Mouse (Mus musculus) right cerebral cortex, postnatal 10 days (tissue): ENCODE measurements around the gene Pclo.
"Not testable (repeated sequence)": the region's sequence is repeated elsewhere in the genome, so short reads cannot be mapped to it uniquely, and the experiment has no call there.

Experiments used
- DNase-seq, 2 experiments: peaks; one replicate each; pipeline ENCODE4 v3.0.0; 2021; ENCODE audit warnings: low spot score in 2 of 2

Pclo gene

DNA sequence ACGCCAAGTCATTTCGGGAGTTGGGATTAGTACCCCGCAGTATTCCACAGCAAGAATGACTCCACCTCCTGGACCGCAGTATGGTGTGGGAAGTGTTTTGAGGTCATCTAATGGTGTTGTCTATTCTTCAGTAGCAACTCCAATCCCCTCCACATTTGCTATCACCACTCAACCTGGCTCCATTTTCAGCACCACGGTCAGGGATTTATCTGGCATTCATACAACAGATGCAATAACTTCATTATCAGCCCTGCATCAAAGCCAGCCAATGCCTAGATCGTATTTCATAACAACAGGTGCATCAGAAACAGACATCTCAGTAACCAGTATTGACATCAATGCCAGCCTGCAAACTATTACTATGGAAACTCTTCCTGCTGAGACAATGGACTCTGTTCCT is 165.7 kb downstream of the Pclo start:
- DNase-seq: no peak

DNA sequence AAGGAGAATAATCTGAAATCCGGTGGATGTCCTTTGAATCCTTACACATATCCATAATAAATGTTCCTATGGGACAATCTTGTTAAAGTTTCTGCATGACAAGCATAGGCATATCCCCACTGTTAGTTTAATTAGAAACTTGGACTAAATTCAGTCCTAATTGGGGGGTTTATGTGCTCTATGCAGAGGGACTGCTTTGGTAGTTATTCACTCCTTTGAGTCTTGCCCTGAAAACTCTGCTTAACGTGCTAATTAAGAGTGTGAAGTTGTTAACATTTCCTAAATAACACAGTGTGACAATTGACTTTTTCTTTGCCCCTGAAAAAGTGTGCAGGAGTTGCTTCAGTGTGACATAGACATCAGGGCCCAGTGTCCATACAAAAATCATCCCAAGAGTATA is 177.3 kb downstream of the Pclo start:
- no peak for DNase-seq

DNA sequence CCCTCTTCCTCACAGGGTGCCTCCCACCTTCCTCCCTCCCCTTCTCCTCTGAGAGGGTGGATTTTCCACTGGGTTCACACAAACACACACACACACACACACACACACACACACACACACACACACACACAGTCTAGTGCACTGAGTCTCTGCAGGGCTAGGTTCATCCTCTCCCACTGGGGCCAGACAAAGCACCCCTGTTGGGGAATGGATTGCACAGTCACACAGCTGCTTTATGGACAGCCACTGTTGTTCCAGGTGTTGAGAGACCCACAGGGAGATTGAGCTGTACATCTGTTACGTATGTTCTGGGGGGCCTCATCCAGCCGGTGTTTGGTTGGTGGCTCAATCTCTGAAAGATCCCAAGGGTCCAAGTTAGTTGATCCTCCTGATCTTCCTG is 182.0 kb downstream of the Pclo start:
- no peak for DNase-seq

DNA sequence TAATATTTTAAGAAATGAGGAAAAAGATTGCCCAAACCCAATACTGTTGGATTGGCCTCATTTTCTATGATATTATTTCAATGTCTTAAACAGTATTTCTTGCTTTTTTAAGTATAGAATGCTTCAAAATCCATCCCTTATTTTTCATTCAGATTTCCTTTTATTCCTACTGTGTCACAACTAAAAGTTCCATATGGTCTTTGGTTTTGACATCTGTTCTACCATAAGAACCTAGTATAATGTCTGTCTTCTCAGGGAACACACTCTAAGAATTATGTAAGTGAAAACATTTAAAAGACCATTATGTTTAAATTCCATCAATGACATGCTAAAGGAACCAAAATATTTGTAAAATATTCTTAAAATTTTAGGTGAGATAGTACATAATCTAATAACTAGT is 186.2 kb downstream of the Pclo start:
- DNase-seq: no peak

DNA sequence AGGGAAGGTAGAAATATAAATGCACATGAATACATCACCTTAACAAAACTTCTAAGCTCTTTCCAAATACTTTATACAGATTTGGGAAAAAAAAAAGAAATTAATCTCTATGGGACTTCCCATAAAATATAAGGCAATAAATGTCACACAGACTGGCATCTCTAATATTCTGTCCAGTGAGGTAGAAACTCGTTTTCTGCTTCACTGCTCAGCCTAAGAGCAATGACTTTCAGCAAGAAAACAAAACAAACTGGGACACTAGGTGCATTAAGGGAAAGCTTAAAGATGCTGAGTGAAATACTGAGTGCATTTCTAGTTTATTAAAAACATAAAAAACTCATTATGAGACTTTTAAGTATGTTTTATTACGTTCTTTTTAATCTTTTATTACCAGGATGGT is 190.7 kb downstream of the Pclo start:
- DNase-seq: no peak

DNA sequence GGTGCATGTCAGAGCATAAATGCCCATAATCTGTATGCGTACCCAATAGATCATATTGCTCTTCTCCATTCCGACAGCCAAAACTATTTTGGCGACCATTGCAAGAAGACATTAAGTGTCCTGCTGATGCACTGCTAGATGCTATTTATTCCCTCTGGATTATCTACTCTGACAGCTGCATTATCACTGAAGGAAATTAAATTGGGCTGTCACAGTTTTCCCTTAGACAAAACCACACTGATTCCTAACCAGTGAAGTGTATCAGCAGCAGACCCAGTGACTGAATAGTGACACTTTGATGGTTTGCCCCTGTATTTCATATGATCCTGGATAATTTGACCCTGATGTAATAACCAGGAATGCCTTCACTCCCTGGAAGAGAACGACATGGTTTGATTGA is 192.6 kb downstream of the Pclo start:
- no peak for DNase-seq

DNA sequence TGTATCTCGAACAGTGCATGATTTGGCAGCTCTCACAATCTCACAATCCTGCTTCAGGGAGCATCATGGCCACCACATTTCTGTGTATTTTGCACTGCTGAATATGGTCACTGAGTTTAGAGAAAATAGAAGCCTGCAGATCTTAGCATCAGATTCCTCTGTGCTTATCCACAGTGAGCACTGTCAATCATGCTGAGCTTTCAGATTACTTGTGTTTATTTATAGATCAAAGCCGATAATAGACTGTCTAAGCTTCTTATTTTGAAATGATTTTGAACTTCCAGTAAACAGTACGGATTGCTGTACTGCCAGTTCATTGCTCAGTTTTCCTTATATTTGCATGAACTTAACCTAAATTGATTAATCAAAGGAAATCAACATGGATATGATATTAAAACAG is 208.9 kb downstream of the Pclo start:
- no peak for DNase-seq

DNA sequence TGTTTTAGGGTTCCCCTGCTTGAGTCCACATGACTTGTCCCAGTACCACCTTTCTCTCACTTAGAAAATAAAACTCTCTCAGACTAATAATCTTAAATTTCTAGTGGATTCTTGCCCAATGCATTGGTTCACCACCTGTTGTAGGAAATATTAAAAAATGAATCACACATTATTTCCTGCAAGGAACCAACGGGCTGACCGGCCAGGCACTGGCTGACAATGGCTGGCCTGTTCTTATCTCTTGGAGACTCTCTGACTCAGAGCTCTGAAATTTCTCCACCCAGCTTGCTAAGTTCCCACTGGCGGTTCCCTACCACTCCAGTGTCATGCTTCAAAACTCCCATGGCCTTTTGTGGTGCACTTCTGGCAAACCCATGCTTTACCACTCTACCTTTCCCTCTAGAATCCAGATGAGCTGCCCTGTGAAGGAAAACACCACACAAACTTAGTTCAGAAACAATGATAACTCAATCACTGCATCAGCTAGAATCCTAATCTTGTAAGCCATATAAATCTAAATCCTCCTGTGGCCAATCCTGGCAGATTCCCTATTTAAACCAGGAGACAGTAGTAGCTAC is 214.0 kb downstream of the Pclo start:
- DNase-seq: no peak

DNA sequence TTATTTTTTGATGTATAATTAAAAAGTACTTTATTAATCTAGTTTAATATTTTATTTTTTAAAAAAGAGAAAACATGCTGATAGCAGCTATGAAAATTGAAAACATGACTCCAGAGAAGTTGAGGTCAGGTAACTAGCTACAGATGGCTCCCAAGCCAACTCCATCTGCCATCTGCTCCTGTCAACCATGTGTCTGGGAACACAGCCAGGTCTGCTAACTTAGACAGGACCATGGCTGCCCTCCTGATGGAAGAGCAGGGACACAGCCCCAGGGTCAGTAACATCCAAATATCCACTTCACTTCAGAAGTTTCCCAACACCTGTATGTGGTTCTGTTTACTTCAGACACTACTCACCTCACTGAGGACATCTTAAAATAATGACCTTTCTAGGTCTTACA is 236.2 kb downstream of the Pclo start:
- DNase-seq: no peak

DNA sequence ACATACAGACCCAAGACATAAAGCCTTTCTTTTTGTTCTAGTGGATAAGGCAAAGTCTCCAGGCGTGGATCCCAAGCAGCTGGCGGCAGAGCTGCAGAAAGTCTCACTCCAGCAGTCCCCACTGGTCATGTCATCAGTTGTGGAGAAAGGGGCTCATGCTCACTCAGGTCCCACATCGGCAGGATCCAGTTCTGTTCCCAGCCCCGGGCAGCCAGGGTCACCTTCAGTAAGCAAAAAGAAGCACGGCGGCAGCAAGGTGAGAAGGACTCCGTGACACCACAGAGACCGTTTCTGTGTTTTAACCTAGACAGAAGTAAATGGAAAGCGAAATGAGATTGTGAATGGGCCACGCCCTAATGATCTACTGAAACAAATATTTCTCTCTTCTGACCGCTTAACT is 252.0 kb downstream of the Pclo start:
- no peak for DNase-seq

DNA sequence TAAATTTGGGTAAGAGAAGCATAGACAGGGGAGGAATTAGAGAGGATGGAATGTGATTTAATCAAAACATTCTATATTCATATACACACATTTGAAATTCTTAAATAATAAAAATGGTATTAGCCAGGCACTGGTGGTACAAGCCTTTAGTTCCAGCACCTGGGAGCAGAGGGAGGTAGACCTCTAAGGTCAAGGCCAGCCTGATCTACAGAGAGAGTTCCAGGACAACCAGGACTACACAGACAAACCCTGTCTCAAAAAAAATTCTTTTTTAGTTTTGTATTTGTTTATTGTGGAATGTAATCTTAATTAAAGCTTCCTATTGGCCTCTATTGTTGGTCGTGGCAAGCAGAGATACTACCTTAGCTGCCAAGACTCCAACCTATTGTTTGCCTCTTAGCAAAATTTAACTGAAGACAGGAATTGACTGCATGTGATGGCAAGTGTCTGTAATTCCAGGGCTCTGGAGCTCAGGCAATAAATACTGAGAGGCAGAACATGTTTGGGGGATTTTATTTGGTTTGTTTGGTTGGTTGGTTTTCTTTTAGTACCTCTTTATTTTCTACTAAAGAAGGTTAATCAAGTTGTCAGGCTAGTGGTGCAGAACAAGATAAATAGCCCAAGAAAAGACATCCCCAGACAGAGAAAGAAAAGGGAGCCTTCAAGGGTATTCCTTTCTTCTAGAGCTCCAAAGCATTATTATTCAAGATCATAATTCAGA is 267.8 kb downstream of the Pclo start:
- no peak for DNase-seq

DNA sequence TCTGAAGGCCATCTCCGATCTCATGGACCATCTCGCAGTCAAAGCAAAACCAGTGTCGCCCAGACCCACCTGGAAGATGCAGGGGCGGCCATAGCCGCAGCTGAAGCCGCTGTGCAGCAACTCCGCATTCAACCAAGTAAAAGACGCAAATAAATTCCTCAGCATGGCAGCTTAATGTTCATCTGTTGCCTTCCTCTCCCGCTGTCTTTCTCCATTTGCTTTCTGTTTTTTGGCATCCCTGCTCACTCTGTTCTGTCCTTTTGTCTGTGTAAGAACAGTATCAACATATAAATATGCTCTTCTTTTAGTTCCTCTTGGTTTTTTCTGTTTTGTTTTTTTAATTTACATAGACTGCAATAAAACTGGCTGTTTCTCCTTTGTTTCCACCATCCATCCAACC is 279.2 kb downstream of the Pclo start:
- DNase-seq: no peak

DNA sequence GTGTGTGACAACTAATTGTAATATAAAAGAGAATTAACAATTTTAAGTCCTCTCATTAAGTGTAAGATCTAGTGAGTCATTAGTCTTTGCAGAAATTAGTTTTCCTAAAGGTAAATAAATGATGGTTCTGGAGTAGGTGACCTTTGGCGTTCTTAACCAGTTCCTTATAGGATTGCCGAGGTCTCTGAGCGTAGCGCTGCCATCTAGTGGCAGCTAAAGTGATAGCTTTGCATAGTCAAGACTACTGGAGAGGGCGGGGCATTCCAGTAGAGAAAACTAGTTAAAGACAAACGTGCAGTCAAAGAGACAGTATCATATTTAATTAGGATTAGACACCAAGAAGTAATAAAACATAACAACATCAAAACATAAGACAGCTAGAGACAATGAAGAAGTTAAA is 292.4 kb downstream of the Pclo start:
- peak; percentile 44 to 67 for DNase-seq

DNA sequence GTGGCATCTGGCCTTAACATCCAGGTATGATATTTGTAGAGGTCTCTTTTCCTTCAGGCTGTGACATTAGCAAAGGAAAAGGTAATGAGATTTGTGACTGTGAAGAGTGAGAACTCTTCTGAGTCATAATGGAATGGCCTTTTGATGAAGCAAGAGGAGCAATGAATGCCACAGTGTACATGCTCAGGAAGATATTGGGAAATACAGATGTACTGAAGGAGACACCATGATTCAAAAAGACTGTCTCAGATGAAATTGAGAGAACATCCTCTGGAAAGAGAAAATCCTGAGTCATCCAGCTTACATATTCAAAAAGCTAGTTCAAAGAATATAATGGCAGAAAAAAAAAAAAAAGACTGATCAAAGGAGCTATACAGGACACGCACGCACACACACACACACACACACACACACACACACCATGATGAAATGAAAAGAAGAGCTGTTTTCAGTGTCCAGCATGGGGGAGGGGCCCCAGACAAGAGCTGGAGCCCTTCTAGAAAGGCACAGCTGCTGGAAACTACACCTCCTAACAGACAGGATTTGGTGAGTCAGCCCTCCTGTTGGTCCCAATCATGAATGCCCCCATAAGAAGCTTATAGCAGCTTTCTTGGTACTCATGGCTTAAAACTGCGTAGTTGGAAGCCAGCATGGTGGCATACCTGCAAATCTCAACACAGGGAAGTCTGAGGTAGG is 318.6 kb downstream of the Pclo start:
- peak; percentile 37 to 38 for DNase-seq

DNA sequence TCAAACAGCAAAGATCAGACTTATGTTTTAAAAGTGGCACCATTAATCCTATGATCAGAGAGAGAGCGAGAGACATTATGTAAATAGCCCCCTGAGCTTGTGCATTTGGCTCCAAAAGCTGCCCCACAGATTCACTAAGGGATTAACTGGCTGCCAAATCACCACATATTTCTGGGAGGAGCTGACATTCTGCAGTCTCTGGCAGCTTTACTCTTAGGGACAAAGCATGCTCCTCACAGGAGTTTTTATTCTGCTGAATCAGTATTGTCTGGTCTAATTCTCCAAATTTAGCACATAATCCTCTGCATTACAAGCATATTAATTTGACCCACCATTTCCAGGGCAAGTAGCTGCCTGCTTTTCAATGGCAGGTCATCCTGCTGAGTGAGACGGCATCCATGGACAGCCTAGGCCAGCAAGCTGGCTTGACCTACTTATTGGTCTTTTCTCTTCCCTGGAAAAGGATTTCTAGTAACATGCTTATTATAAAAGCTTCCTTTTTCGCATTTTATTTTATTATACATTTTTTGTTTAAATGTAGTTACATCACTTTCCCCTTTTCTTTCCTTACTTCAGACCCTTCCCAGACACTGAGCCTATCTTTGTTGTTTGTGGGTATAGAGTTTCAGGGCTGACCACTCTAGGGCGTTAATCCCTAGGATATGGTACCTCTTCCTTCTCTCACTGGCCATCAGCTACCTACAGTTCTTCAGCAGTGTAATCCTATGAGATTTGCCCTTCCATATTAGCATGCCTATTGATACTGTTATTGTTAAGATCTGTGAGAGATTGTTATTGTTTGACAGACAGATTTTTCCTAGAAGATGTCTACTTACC is 319.7 kb downstream of the Pclo start:
- DNase-seq: no peak

DNA sequence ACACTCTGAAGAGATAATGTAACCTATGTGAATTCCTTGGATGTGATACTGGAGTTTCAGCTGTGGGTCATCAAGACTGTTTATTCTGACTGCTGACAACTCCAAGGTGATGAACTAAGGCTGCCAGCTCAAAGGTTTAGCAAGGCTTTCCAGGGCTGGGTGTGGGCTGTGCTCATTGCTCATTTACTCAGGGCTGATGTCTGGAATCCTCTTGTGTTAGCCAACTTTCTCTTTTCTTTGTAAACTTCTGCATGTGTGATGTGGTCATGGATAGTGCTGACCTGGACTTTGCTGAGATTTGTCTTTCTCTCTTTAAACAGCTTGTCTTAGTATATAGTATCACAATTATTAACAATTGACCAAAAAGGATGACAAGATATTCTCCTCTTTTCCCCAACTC is 338.9 kb downstream of the Pclo start:
- DNase-seq: no peak

DNA sequence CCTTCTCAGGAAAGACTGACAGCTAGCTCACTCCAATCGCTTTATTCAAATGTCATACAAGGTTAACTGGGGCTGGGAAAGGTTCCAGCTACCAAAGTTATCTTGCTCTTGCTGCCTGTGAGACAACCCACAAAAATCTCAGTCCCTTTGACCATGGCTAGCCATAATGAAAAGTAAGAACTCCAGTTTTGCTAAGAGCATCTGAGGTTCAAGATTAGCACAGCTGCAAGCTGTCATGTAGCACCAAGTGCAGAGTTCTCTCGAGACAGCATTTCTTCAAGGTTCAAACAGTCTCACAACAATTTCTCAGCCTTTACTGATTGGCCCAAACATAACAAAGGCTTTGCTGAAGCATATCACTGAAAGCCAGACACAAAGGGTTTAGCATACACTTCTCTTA is 370.6 kb downstream of the Pclo start:
- not testable (repeated sequence) for DNase-seq

DNA sequence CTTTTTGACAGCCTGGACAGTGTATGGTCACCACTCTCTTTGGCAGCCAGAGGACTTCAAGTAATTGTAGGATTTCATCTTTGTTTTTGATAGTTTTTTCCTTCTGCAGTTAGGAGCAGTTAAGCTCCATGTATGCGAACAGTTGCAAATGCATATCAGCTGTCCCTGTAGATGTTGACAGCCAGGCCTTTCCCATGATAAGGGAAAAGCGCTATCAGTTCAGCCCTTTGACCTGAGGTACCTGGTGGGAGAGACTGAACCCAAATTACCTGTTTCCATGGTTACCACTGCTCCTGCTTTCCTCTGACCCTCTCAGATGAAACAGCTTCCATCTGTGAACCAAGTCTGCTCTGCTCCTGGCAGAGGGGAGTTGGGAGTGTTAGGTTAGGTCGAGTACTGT is 377.5 kb downstream of the Pclo start:
- DNase-seq: no peak

DNA sequence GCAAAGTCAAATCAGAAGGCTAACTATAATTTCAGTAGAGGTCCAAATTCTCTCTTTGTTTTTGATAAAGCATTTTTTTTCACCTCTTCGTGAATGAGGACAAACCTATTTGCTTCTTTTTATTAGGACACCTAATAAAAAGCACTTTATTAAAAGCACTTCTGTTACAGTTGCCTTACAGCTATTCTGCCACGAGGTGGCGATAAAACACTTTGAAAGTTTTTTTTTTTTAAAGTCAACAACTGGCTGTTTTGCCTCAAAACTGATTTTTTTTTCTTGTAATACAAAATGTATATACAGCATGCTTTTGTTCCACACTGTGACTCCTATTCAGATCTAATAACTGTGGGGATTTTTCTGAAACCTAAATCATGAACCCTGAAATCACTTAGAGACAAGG is 388.8 kb downstream of the Pclo start:
- DNase-seq: not testable (repeated sequence)
